Mouse (Mus musculus): ENCODE data around the gene Wwc1.

The Wwc1 gene

DNA sequence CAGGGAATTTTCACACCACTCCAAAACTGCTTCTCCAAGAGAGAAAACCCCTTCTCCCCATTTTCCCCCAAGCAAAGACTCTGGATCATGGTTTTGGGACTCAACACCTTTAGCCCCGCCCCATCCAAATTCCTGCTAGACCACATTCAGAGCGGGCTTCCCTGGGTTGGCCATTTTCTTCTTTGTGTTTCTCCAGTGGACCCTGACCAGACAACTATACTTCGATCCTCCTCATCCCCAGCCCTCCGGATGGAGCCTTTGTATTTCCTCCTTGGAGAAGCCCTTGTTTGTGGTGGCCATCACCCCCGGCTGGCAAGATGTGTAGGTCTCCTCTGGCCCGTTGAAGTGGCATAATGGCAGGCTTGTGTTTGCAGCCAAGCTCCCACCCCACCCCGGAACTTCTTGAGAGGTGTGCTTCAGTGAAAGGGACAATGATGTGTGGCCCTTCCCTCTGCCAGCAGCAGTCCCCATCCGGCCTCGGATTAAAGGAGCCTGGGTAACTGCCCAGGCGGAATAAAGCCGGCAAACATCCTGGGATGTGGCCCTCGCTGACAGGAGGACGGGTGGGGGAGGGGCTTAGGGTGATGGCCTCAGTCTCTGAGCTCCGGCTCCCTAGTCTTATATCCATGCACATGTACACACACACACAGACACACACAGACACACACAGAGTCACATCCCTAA is 46.8 kb downstream of the Wwc1 start:
- no peak for DNase-seq (ENCODE audit: low read depth in 1 of 2, low spot score in 2 of 2)

DNA sequence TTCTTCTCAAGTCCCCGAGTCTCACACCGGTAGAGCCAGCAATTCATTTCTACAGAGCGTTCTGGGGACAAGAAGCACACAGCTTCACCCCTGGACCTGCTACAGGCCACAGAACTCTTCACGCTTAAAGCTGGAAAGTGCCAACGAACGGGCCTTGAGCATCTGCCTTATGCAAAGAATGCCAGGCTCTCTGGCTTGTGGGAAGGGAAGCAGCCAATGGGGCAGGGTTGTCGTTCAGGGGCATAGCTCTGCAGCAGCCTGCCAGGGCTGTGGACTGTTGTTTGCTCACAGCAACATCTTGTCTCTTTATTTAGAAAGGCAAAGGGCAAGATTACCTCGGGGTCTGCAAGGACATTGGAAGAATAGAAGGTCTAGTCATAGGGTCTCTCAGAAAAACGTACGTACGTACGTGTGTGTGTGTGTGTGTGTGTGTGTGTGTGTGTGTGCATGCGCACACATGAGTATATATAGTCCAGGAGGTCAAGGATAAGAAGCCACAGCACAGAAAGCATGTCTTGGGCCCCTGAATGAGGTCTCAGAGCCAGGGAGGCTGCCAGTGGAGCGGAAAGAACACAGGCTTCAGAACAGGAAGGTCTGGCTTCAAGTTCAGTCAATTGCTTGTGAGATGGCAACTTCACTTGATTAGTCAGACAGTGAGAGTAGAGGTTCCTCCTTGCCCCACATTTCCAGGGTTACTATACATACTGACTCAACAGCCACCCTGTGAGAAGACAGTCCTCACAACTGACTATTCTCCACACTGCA is 48.0 kb downstream of the Wwc1 start:
- DNase-seq (ENCODE audit: low read depth in 1 of 2, low spot score in 2 of 2), result no peak

DNA sequence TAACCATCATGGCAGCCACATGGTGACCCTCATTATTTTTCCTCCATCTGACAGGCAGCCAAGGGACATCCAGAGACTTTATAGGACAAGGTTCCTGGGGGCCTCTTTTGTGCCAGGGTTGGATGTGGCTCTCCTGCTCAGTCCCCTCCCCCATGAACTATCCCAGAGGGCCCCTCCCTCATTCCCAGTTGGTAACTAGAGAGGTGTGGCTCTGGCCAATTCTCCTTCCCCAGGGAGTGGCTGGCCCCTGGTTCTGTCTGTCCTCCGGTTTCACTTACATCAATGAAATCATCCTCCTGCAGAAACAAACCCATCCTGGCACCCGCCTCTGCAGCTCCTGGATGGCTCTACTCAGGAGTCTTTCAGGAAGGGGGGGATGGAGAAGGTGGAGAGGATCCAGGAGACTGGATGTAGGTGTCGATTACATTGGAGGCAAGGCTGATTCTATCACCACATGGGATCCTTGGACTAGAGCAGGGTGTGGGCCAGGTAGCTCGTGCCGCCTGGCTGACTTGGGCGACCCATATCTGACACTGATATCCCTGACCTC is 49.7 kb downstream of the Wwc1 start:
- DNase-seq (ENCODE audit: low read depth in 1 of 2, low spot score in 2 of 2), result no peak

DNA sequence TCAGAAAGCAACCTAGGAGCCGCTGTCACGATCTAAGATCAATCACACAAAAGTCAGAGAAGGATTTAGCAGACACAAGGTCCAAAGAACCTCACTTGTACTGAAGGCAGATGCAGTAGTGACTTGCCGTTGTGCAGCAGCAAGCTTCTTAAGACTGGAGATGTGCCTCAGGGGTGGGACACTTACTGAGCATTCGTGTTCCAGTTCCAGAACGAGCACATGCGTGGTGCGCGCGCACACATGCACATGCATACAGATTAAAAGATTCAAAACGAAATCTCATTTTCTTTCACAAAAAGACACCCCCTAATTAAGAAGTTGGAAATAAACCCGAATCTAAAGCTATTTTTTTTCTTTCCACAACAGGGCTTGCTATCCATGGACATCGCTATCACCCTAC is 51.9 kb downstream of the Wwc1 start:
- no peak for DNase-seq (ENCODE audit: low read depth in 1 of 2, low spot score in 2 of 2)

DNA sequence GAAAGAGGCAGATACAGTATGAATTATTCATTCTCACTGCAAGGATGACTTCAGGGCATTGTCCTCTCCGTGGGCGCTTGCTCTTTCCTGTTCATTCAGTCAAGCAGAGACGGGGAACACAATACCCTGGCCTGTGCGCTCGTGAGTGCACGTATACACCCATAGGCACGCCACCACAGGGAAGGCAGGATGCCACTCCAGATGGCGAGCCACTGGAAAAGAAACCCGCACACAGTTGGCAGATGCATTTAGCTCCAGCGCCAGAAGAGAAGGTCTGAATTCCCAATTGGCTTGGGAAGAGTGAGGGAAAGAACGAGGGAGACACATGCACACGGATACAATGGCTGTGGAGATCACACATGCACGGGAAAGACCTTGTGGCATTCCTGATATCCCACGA is 53.0 kb downstream of the Wwc1 start:
- DNase-seq (ENCODE audit: low read depth in 1 of 2, low spot score in 2 of 2), result no peak

DNA sequence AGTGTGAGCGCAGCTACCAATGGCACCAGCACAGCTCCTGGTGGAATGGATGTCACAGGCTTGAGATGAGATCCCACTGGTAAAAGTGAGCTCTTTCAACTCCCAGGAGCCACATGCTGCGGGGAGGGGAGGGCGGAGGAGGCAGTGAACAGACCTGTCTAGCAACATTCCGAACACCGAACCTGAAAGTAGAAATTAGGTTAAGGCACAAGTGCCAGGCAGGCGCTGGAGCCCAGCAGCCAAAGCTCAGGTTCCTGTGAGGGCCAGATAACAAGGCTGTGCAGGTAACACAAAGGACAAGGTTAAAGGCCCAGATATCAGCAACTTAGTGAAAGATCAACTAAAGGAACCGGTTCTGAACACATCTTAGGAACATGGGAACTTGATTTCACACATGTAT is 54.7 kb downstream of the Wwc1 start:
- DNase-seq (ENCODE audit: low read depth in 1 of 2, low spot score in 2 of 2), result no peak

DNA sequence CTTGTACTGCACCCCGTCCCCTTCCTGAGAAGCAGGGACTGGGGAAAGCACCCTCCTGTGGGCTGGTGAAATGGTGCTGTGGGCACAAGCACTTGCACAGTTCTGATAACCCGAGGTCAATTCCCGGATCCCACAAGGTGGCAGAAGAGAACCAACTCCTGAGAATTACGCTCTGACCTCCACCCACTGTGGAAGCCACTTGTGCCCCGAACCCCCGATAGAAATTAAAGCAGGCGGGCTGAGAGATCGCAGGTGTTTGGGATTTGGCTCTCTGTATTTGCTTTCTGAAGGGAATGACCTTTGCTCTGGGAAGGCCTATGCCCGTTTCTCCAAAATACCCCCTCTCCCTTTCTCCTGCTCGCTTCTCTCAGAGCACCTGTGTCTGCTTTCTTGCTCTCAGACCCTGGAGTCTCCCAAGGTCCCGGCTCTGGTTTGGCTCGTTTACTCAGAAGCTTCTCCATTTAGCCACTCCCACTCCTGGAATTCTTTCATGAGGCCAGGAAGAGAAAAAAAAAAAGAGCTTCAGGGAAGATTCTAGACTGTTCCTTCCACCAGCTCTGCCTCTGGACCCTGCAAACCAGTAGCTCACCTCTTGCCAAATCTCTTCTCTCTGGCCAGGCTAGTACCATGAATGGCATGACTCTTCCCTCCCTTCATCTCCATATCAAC is 58.0 kb downstream of the Wwc1 start:
- no peak for DNase-seq (ENCODE audit: low read depth in 1 of 2, low spot score in 2 of 2)

DNA sequence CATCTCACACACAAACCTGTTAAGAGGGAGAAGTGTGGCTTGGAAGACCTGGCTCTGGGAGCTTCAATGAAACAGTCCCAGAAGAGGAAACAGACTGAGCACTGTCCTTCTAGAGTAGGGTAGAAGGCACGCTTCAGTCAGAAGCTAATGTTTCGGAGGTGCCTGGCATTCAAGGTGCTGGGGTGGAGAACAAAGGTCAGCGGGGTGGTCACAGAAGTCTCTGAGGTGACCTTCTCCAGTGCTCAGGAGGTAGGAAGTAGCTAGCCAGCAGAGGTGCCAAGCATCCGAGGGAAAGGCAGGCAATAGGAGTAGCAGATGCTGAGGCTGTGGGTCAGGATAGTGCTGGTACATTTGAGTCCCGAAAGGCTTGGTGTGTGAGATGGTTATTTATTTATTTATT is 59.6 kb downstream of the Wwc1 start:
- DNase-seq (ENCODE audit: low read depth in 1 of 2, low spot score in 2 of 2), result no peak

DNA sequence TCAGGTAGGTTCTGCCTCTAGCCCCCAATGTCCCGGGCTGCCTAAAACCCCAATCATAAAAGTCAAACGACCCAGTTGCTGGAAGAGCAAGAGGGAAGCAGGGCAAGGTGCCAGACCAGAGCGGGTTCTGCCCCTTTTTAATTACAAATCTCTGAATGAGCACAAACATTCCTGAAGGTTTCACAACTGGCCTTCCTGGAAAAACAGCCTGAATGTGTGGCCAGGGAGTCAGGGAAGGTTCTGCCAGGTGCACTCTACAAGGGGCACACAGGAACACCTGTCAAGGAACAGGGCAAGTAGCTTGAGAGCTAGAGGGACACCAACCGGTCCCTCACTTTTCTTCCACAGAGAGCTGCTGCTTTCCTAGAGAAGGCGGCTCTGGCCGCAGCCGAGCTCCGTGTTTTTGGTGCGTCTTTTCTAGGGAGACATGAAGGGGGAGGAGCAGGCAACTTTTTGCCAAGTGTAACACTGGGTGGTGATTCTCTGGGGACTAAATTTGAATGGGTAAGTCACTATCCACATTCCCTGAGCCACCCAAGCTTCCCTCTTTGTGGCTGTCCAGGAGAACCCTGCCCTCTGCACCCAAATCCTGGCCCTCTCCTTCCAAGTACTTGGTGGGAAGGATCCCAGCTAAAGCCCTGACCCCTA is 60.3 kb downstream of the Wwc1 start:
- DNase-seq (ENCODE audit: low read depth in 1 of 2, low spot score in 2 of 2), result no peak

DNA sequence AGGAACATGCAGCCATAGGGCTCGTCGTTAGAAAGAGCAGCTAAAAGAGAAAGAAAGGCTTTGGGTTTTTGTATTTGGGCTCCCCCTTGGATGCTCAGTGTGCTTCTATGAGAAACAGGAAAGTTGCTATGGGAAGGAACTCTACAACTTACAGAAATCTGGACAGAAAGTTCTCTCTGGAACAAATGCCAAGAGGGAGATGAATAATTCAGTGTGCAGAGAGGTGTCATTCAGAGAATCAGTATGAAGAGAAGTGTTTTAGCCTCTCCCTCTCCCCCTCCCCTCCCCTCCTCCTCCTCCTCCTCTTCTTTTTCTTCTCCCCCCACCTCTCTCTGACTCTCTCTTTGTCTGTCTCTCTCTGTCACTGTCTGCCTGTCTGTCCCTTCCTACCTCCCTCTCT is 60.9 kb downstream of the Wwc1 start:
- DNase-seq (ENCODE audit: low read depth in 1 of 2, low spot score in 2 of 2), result no peak

DNA sequence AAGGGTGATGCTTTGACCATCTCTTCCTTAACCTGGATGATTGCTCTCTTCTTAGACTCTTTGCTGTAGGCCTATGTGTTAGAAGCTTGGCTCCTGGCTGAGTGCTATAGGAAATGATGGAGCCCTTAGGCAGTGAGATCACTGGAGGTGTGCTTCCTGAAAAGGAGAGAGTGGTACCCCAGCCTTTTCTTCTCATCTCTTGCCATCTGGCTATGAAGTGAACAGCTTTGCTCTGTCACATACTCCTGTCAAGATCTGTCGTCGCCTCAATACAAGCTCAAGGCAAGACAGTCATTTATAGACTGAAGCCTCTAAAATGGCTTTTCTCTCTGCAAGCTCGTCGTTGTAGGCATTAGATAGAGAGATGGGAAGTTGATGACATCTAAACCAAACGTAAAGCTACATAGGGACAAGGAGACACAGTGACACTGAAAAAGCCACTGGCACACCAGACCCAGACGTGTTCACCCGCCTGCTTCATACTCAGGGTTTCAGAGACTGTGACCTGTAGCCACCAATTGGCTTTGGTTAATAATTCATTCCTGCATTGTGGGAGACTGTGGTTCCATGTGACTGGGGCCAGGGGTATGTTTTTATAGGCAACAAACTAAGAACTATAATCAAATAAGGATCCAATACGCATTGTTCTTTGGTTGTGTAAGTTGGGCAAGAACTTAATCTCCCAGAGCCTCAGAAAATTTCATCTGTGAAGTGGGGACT is 63.7 kb downstream of the Wwc1 start:
- no peak for DNase-seq (ENCODE audit: low read depth in 1 of 2, low spot score in 2 of 2)

DNA sequence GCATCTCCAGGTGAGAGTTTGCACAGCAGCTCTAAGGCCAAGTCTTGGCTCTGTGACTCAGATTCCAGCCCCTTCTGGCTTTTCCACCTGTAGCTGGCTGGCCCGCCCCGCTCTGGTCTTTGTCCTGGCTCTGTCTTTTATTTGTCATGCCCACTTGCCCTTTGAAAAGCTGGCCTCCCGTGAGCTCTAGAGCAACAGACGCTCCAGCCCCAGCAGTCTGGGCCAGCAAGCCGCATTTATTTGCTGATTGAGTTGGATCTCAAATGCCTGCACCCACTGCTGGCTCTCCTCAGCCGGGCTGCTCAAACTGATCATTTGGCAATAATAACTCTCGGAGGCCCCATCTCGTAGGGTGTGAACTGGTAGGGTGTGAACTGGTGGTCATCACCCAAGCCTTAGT is 64.8 kb downstream of the Wwc1 start:
- DNase-seq (ENCODE audit: low read depth in 1 of 2, low spot score in 2 of 2), result no peak

DNA sequence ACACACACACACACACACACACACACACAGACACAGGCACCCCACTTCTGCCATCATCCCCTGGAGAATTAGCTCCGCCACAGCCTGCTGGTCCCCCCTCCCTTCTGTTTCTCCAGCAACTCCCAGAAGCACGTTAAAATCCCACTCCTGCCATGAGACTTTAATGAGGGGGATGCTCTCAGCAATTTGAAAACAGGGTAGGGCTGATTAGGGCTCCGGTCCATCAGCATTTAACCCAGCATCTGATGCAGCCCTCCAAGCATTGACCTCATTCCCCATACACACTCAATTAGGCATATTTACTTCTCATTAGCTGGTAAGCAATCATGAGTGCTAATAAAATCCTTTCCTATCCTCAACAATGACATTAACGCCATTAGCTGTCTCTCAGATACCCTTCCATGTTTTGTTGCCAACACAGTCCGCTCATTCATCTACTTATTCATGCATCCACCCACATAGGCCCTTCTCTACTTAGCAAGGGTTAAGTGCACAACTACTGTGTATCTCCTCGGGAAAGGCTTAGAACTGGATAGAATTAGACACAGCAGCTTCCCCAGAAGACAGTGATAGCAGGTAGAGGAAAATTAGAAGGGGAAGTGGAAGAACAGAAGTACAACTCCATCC is 66.8 kb downstream of the Wwc1 start:
- DNase-seq (ENCODE audit: low read depth in 1 of 2, low spot score in 2 of 2), result no peak

DNA sequence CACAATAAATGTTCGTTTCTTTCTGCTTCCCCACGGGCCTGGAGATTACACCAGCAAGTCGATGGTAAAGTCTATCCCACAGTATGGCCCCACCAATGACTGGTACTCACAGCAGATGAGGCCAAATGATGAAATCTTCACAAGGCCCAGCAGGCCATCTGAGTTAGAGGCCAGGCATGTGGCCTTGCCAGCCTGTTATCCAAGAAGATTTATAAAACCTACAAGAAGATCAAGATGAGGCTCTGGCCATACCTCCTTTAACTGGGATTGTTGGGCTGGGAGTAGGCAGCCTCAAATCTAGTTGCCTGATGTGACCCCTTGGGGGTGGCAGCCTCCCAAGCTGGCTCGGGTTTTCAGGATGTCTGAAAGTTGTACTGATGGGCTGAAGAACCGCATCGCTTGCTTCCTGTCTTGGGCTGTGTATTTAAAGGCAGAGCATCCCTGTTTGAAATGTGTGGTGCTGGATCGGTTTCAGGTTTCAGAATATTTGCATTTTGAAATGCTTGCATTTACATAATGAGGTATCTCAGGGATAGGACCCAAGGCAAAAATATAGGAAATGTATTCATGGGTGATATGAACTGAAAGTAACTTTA is 75.3 kb downstream of the Wwc1 start:
- no peak for DNase-seq (ENCODE audit: low read depth in 1 of 2, low spot score in 2 of 2)

DNA sequence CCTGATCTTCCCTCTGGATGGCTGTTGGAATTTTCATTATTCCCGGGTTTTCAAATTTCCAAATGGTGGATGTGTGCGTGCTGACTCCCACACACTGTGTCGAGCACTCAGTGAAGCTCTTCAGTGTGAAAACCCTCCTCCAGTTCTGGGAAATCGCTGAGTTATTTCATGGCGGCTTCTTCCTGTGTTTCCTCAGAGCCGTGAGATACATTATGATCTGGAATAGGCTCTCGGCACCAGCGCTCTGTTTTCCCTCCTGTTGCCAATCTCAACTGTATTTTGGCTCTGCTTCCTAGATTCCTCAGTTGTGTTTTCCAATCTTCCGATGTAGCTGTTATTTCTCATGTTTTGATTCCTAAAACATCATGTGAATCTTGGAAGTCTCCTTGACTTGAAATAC is 77.2 kb downstream of the Wwc1 start:
- no peak for DNase-seq (ENCODE audit: low read depth in 1 of 2, low spot score in 2 of 2)

DNA sequence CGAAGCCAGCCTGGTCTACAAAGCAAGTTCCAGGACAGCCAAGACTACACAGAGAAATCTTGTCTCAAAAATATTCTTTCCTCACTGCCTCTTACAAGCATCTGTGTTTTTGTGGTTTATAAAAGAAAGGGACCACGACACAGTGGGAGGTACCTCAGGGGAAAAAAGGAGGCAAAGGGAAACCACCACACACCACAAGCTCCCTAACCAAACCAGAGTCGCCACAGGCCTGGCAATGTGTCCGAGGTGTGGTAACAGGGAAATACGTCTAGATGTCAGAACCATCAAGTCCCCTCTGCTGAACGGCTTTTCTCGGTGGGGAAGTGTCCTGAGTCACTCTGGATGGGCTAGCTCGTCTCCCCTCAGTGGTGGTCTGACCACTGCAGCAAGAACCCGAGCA is 80.4 kb downstream of the Wwc1 start:
- DNase-seq (ENCODE audit: low read depth in 1 of 2, low spot score in 2 of 2), result no peak

DNA sequence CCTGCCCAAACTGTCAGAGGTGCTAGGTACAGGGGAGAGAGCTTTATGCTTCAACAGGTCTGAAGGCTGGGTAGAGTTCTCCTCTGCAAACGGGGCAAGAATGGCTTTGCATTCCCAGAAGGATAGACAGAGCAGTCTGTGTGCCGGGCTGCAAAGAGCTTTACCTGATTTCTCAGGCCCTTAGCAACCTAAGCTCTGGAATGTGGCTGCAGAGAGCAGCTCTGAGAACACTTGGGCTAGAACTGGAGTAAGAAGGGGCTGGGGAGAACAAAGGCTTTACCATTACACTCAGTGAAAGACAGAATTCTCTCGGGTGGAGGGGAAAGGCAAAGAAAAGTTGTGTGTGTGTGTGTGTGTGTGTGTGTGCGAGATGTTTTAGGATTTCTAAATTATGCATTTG is 86.9 kb downstream of the Wwc1 start:
- no peak for DNase-seq (ENCODE audit: low read depth in 1 of 2, low spot score in 2 of 2)

DNA sequence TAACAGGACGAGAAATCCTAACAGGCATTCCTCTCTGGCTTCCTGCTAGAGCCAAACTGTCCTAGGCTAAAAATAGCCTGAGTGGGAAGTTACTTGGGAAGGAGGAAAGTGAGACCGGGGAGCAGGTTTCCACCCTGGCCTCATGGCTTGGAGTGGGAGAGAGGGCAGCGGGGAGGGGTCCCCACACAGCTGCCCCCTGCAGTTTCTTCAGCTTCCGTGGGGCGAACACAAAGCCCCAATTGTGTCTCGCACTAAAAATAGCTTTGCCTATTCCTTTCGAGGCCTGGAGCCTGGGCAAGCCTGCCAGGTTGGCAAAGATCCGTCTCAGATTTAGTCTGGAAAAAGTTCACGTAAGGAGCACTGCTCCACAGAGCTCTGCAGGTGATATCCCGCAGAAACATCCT is 87.3 kb downstream of the Wwc1 start:
- DNase-seq (ENCODE audit: low read depth in 1 of 2, low spot score in 2 of 2), result no peak

DNA sequence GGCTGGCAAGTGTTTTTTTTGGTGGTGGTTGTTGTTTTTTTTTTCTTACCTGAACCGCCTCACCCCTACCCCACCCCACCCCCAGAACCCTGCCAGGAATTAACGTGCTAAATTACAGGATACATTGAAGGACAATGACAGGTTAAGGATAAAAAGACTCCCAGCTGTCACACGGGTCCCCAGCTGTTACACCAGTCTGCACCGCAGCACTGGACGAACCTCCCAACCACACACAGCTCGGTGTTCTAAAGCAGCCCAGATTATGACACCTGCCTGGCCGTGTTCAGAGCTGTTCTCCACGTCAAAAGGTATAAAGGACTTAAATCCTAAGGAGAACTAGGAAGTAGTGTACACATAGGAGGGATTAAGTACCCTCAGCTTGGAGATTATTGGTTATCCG is 88.0 kb downstream of the Wwc1 start:
- no peak for DNase-seq (ENCODE audit: low read depth in 1 of 2, low spot score in 2 of 2)

DNA sequence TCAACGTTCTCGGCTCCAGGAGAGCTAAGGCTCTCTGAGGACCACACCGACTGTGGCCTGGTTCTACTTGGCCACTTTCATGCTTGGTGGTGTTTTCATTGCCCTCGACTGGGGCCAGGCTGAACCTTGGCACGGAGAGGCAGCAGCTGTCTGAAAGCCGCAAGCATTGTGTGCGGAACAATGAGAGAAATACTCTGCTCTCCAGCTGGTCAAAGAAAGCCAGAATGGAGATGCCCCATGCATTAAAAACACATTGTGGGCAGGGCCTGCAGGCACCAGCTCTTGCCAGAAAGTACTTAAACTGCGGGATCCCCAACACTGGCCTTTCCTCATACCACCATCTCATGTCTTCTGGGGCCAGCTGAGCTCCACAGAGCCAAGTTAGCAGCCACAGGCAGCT is 91.5 kb downstream of the Wwc1 start:
- no peak for DNase-seq (ENCODE audit: low read depth in 1 of 2, low spot score in 2 of 2)
